Mouse (Mus musculus): ENCODE measurements around the gene Sdhaf3. TPM values are rescaled to one million over a fixed set of nuclear protein-coding genes. Genes with fewer than 3 reads are reported as not detected.

Gene Sdhaf3
- 6.6 and 7.5 TPM in 2 replicates for polyA plus RNA-seq (2014; fragmentation: Nextera tagmentation; extraction: Ambion mirVana)

GRCm38 (mm10) chr6:6955764-6956561, at the start of gene Sdhaf3:
Gene Sdhaf3 (plus strand): TSS chr6:6956004.
- peak; percentile 98 for ATAC-seq (ENCODE audit: insufficient number of reproducible peaks, insufficient read depth, low FRiP score, low read depth)
- under 1% methylated on average over 52 of the region's 52 CpGs for WGBS
- Histone ChIP-seq H3K4me1 (ENCODE audit: control insufficient read depth, insufficient read depth, low read length) (0 out of 2 replicates have a peak, but pooled peaks cover 2% of the 10 kb centered on the region), H3K27ac (ENCODE audit: low read length) (peak within 1 kb of the TSS; percentile 77), H3K4me3 (ENCODE audit: low read depth, low read length) (peak within 1 kb of the TSS; percentile 69), H3K27me3 (ENCODE audit: control insufficient read depth, insufficient read depth, low read length) (no peaks in the 10 kb centered on the region), H3K4me2 (replicated peaks; ENCODE audit: low read depth, low read length) (peak within 1 kb of the TSS; percentile 80), H3K9ac (replicated peaks; ENCODE audit: low read depth, low read length) (peak within 1 kb of the TSS; percentile 72), H3K9me3 (ENCODE audit: control insufficient read depth, low read depth, low read length) (no peaks in the 10 kb centered on the region), H3K36me3 (ENCODE audit: control insufficient read depth, insufficient read depth, low read length) (no peaks in the 10 kb centered on the region)

- no peak overlapping the region for H3K4me3 ChIP-seq (ENCODE audit: low read depth, low read length)
- no peaks in the 10 kb centered on the region for H3K4me1 ChIP-seq (ENCODE audit: control insufficient read depth, insufficient read depth, low read length)
- H3K9me3 ChIP-seq (ENCODE audit: control insufficient read depth, low read depth, low read length), result no peaks in the 10 kb centered on the region
- ATAC-seq (ENCODE audit: insufficient number of reproducible peaks, insufficient read depth, low FRiP score, low read depth), result no peak
- no peak overlapping the region for H3K4me2 ChIP-seq (replicated peaks; ENCODE audit: low read depth, low read length)
- H3K9ac ChIP-seq (replicated peaks; ENCODE audit: low read depth, low read length), result no peak overlapping the region
- no peaks in the 10 kb centered on the region for H3K36me3 ChIP-seq (ENCODE audit: control insufficient read depth, insufficient read depth, low read length)
- 67% methylated on average over 8 of the region's 8 CpGs for WGBS
- no peak overlapping the region for H3K27ac ChIP-seq (ENCODE audit: low read length)
- H3K27me3 ChIP-seq (ENCODE audit: control insufficient read depth, insufficient read depth, low read length), result no peaks in the 10 kb centered on the region
Measured at GRCm38 (mm10) chr6:6909586-6909985, 46.2 kb upstream of the Sdhaf3 start.

GRCm38 (mm10) chr6:6914304-6914703, 41.5 kb upstream of the Sdhaf3 start:
- H3K4me3 ChIP-seq (ENCODE audit: low read depth, low read length), result no peak overlapping the region
- no peaks in the 10 kb centered on the region for H3K9me3 ChIP-seq (ENCODE audit: control insufficient read depth, low read depth, low read length)
- no peak overlapping the region for H3K9ac ChIP-seq (replicated peaks; ENCODE audit: low read depth, low read length)

GRCm38 (mm10) chr6:6914849-6915525, 40.8 kb upstream of the Sdhaf3 start:
- Histone ChIP-seq H3K36me3 (ENCODE audit: control insufficient read depth, insufficient read depth, low read length) (no peaks in the 10 kb centered on the region), H3K9ac (replicated peaks; ENCODE audit: low read depth, low read length) (no peak overlapping the region), H3K4me1 (ENCODE audit: control insufficient read depth, insufficient read depth, low read length) (no peaks in the 10 kb centered on the region), H3K27me3 (ENCODE audit: control insufficient read depth, insufficient read depth, low read length) (no peaks in the 10 kb centered on the region), H3K4me3 (ENCODE audit: low read depth, low read length) (no peak overlapping the region), H3K4me2 (replicated peaks; ENCODE audit: low read depth, low read length) (no peak overlapping the region), H3K27ac (ENCODE audit: low read length) (no peak overlapping the region), H3K9me3 (ENCODE audit: control insufficient read depth, low read depth, low read length) (no peaks in the 10 kb centered on the region)
- WGBS, result 35% methylated on average over 5 of the region's 5 CpGs
- peak; percentile 61; the same call in 1 of the 2 replicates for ATAC-seq (ENCODE audit: insufficient number of reproducible peaks, insufficient read depth, low FRiP score, low read depth)

More at GRCm38 (mm10) chr6:6914304-6914703, 41.5 kb upstream of the Sdhaf3 start:
- ATAC-seq (ENCODE audit: insufficient number of reproducible peaks, insufficient read depth, low FRiP score, low read depth), result no peak
- Histone ChIP-seq H3K27me3 (ENCODE audit: control insufficient read depth, insufficient read depth, low read length) (no peaks in the 10 kb centered on the region), H3K36me3 (ENCODE audit: control insufficient read depth, insufficient read depth, low read length) (no peaks in the 10 kb centered on the region), H3K4me2 (replicated peaks; ENCODE audit: low read depth, low read length) (no peak overlapping the region), H3K27ac (ENCODE audit: low read length) (no peak overlapping the region), H3K4me1 (ENCODE audit: control insufficient read depth, insufficient read depth, low read length) (no peaks in the 10 kb centered on the region)
- WGBS, result 81% methylated on average over 1 of the region's 1 CpGs

- H3K27ac ChIP-seq (ENCODE audit: low read length), result no peak overlapping the region
- ATAC-seq (ENCODE audit: insufficient number of reproducible peaks, insufficient read depth, low FRiP score, low read depth), result no peak
- 56% methylated on average over 9 of the region's 9 CpGs for WGBS
- no peak overlapping the region for H3K4me2 ChIP-seq (replicated peaks; ENCODE audit: low read depth, low read length)
- no peak overlapping the region for H3K9ac ChIP-seq (replicated peaks; ENCODE audit: low read depth, low read length)
- no peaks in the 10 kb centered on the region for H3K36me3 ChIP-seq (ENCODE audit: control insufficient read depth, insufficient read depth, low read length)
- no peak overlapping the region for H3K4me3 ChIP-seq (ENCODE audit: low read depth, low read length)
- no peaks in the 10 kb centered on the region for H3K27me3 ChIP-seq (ENCODE audit: control insufficient read depth, insufficient read depth, low read length)
- no peaks in the 10 kb centered on the region for H3K4me1 ChIP-seq (ENCODE audit: control insufficient read depth, insufficient read depth, low read length)
- H3K9me3 ChIP-seq (ENCODE audit: control insufficient read depth, low read depth, low read length), result no peaks in the 10 kb centered on the region
Measured at GRCm38 (mm10) chr6:6915526-6915915, 40.3 kb upstream of the Sdhaf3 start.

- WGBS, result 83% methylated on average over 4 of the region's 4 CpGs
- no peak overlapping the region for H3K27ac ChIP-seq (ENCODE audit: low read length)
- H3K36me3 ChIP-seq (ENCODE audit: control insufficient read depth, insufficient read depth, low read length), result no peaks in the 10 kb centered on the region
- ATAC-seq (ENCODE audit: insufficient number of reproducible peaks, insufficient read depth, low FRiP score, low read depth), result no peak
- H3K4me2 ChIP-seq (replicated peaks; ENCODE audit: low read depth, low read length), result no peak overlapping the region
- H3K9ac ChIP-seq (replicated peaks; ENCODE audit: low read depth, low read length), result no peak overlapping the region
- H3K9me3 ChIP-seq (ENCODE audit: control insufficient read depth, low read depth, low read length), result no peaks in the 10 kb centered on the region
- no peak overlapping the region for H3K4me3 ChIP-seq (ENCODE audit: low read depth, low read length)
- no peaks in the 10 kb centered on the region for H3K27me3 ChIP-seq (ENCODE audit: control insufficient read depth, insufficient read depth, low read length)
- H3K4me1 ChIP-seq (ENCODE audit: control insufficient read depth, insufficient read depth, low read length), result no peaks in the 10 kb centered on the region
Measured at GRCm38 (mm10) chr6:6917334-6917733, 38.5 kb upstream of the Sdhaf3 start.

GRCm38 (mm10) chr6:6925264-6925663, 30.5 kb upstream of the Sdhaf3 start:
- no peak overlapping the region for H3K4me2 ChIP-seq (replicated peaks; ENCODE audit: low read depth, low read length)
- no peak for ATAC-seq (ENCODE audit: insufficient number of reproducible peaks, insufficient read depth, low FRiP score, low read depth)
- 69% methylated on average over 1 of the region's 1 CpGs for WGBS
- no peak overlapping the region for H3K9ac ChIP-seq (replicated peaks; ENCODE audit: low read depth, low read length)
- no peak overlapping the region for H3K4me3 ChIP-seq (ENCODE audit: low read depth, low read length)
- H3K9me3 ChIP-seq (ENCODE audit: control insufficient read depth, low read depth, low read length), result no peaks in the 10 kb centered on the region
- H3K36me3 ChIP-seq (ENCODE audit: control insufficient read depth, insufficient read depth, low read length), result no peaks in the 10 kb centered on the region
- H3K27me3 ChIP-seq (ENCODE audit: control insufficient read depth, insufficient read depth, low read length), result no peaks in the 10 kb centered on the region
- H3K27ac ChIP-seq (ENCODE audit: low read length), result no peak overlapping the region
- H3K4me1 ChIP-seq (ENCODE audit: control insufficient read depth, insufficient read depth, low read length), result no peaks in the 10 kb centered on the region

- Histone ChIP-seq H3K9me3 (ENCODE audit: control insufficient read depth, low read depth, low read length) (no peaks in the 10 kb centered on the region), H3K4me2 (replicated peaks; ENCODE audit: low read depth, low read length) (no peak overlapping the region), H3K4me1 (ENCODE audit: control insufficient read depth, insufficient read depth, low read length) (no peaks in the 10 kb centered on the region), H3K36me3 (ENCODE audit: control insufficient read depth, insufficient read depth, low read length) (no peaks in the 10 kb centered on the region), H3K9ac (replicated peaks; ENCODE audit: low read depth, low read length) (no peak overlapping the region), H3K27ac (ENCODE audit: low read length) (no peak overlapping the region), H3K27me3 (ENCODE audit: control insufficient read depth, insufficient read depth, low read length) (no peaks in the 10 kb centered on the region), H3K4me3 (ENCODE audit: low read depth, low read length) (no peak overlapping the region)
- WGBS, result 82% methylated on average over 4 of the region's 4 CpGs
- no peak for ATAC-seq (ENCODE audit: insufficient number of reproducible peaks, insufficient read depth, low FRiP score, low read depth)
Measured at GRCm38 (mm10) chr6:6930831-6931230, 25.0 kb upstream of the Sdhaf3 start.

Data from stomach, embryonic 14.5 days (tissue).